9 mouse cellular contexts compared by ENCODE assay signal in the genomic region with DNA sequence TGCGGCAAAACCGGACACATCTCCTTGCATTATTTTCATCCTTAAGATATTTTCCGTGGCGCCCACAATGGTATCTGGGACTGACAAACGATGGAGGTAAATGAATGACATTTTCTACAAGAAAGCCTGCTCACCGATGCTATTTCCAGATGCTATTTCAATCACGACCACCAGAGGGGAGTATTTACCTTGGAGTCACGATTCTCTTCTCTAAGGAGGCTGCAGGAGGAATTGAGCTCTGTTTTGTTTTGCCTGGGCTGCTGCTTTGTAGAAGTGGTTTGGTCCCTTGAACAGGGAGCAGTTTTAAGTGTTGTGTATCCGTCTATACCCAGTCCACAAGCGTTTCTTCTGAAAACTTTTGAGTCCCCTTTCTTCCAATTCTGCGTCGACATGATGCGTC.
DNase-seq lines count a peak whose midpoint lies in the region; ATAC-seq and TF ChIP-seq lines count a peak whose summit lies in the region.
"Had no signal": no experiment of that assay in that cellular context is flagged by ENCODE, and none has a peak within 500 bp of the region (broad histone marks: within the 10 kb centered on the region; RNA-seq: fewer than 3 reads in every experiment).

No protein-coding gene starts in this region.

- TF ChIP-seq POLR2A in ES-Bruce4 (IDR thresholded peaks at IDR 0.05; ENCODE audit: insufficient read depth, low read length) = no peak

- WGBS in liver, embryonic 14.5 days (ENCODE audit: insufficient replicate concordance) = 27% methylated on average over 13 of the region's 13 CpGs
- WGBS in neural tube, embryonic 15.5 days = 28% methylated on average over 13 of the region's 13 CpGs

- H3K9me3 ChIP-seq in ES-Bruce4 (replicated peaks; ENCODE audit: control insufficient read depth, insufficient read depth, low read length, poor library complexity, severe bottlenecking) = no peaks in the 10 kb centered on the region
- no peaks in the 10 kb centered on the region for H3K9me3 ChIP-seq in liver, embryonic 14.5 days (ENCODE audit: control insufficient read depth, low read length)
- no peaks in the 10 kb centered on the region for H3K9me3 ChIP-seq in neural tube, embryonic 15.5 days (replicated peaks)
- H3K9me3 ChIP-seq: heart, embryonic 15.5 days had no signal

- no peak for ATAC-seq in liver, embryonic 14.5 days (ENCODE audit: insufficient read depth)
- peak; percentile 73; the same call in 1 of the 2 replicates for ATAC-seq in neural tube, embryonic 15.5 days (ENCODE audit: low FRiP score)

- no peaks in the 10 kb centered on the region for H3K36me3 ChIP-seq in ES-Bruce4 (ENCODE audit: control insufficient read depth, insufficient read depth, low read length, poor library complexity, severe bottlenecking)
- H3K36me3 ChIP-seq in liver, embryonic 14.5 days (replicated peaks; ENCODE audit: control insufficient read depth, insufficient read depth, low read depth) = no peaks in the 10 kb centered on the region
- H3K36me3 ChIP-seq in neural tube, embryonic 15.5 days = no peaks in the 10 kb centered on the region
- H3K36me3 ChIP-seq: heart, embryonic 15.5 days had no signal

- no peak overlapping the region for H3K4me2 ChIP-seq in liver, embryonic 14.5 days (ENCODE audit: low read depth)
- no peak overlapping the region for H3K4me2 ChIP-seq in neural tube, embryonic 15.5 days
- H3K4me2 ChIP-seq: heart, embryonic 15.5 days had no signal

- no peak overlapping the region for H3K27ac ChIP-seq in ES-Bruce4 (ENCODE audit: insufficient read depth, low read length)
- no peak overlapping the region for H3K27ac ChIP-seq in liver, embryonic 14.5 days
- H3K27ac ChIP-seq in neural tube, embryonic 15.5 days (replicated peaks) = no peak overlapping the region
- H3K27ac ChIP-seq: heart, embryonic 15.5 days had no signal

- no peak overlapping the region for H3K4me3 ChIP-seq in ES-Bruce4 (ENCODE audit: low read depth, low read length)
- H3K4me3 ChIP-seq in liver, embryonic 14.5 days (ENCODE audit: insufficient read depth in 1 of 2, low read depth in 2 of 2, low read length in 2 of 2) = no peak overlapping the region
- no peak overlapping the region for H3K4me3 ChIP-seq in neural tube, embryonic 15.5 days (replicated peaks)
- H3K4me3 ChIP-seq: heart, embryonic 15.5 days had no signal

- H3K27me3 ChIP-seq in ES-Bruce4 (ENCODE audit: control insufficient read depth, insufficient read depth, low read length, poor library complexity, severe bottlenecking) = no peaks in the 10 kb centered on the region; the same call in 1 of the 2 replicates
- no peaks in the 10 kb centered on the region for H3K27me3 ChIP-seq in liver, embryonic 14.5 days (ENCODE audit: control insufficient read depth, insufficient read depth, low read length)
- no peaks in the 10 kb centered on the region for H3K27me3 ChIP-seq in neural tube, embryonic 15.5 days (replicated peaks)
- H3K27me3 ChIP-seq: heart, embryonic 15.5 days had no signal

- no peak for TF ChIP-seq EP300 in ES-Bruce4 (IDR thresholded peaks at IDR 0.05; ENCODE audit: insufficient read depth, low read depth, low read length)
- TF ChIP-seq EP300 in liver, embryonic 14.5 days (IDR thresholded peaks at IDR 0.05; ENCODE audit: low read depth) = no peak

- peak; percentile 2 for TF ChIP-seq CTCF in ES-Bruce4 (IDR thresholded peaks at IDR 0.05; ENCODE audit: low read depth, low read length)
- TF ChIP-seq CTCF in liver, embryonic 14.5 days (IDR thresholded peaks at IDR 0.05; ENCODE audit: low read depth) = peak; percentile 71

- DNase-seq in 3T3-L1 (ENCODE audit: low read depth, low spot score) = peak; percentile 74
- peak; percentile 2 for DNase-seq in cerebellum, adult 9-11 months
- peak; percentile 24 for DNase-seq in gastrocnemius, postnatal 10 days
- peak; percentile 71 for DNase-seq in kidney, postnatal 14 days
- DNase-seq in liver, embryonic 14.5 days (ENCODE audit: low read depth in 3 of 3, low spot score in 3 of 3) = peak in 2 of 3 experiments; percentile 13 to 19
- DNase-seq in T-cell, adult 2 months (ENCODE audit: low spot score) = no peak

- H3K9ac ChIP-seq in ES-Bruce4 (ENCODE audit: low read depth, poor library complexity, severe bottlenecking) = no peak overlapping the region
- H3K9ac ChIP-seq in liver, embryonic 14.5 days (replicated peaks) = no peak overlapping the region
- H3K9ac ChIP-seq in neural tube, embryonic 15.5 days (replicated peaks) = no peak overlapping the region
- H3K9ac ChIP-seq: heart, embryonic 15.5 days had no signal

- no peaks in the 10 kb centered on the region for H3K4me1 ChIP-seq in ES-Bruce4 (ENCODE audit: control insufficient read depth, insufficient read depth, low read length)
- H3K4me1 ChIP-seq in liver, embryonic 14.5 days (replicated peaks; ENCODE audit: control insufficient read depth in 2 of 2, insufficient read depth in 2 of 2, low read length in 1 of 2) = no peaks in the 10 kb centered on the region
- no peaks in the 10 kb centered on the region for H3K4me1 ChIP-seq in neural tube, embryonic 15.5 days
